Mouse (Mus musculus) heart, adult 2 months (tissue): Measurements from ENCODE around the gene Pfdn5.

Source experiments
- CTCF ChIP-seq: fragments of 200-600 bp; IDR thresholded peaks from 2 replicates; pipeline ENCODE4 v1.8.1; 2022; ENCODE audit warnings: antibody characterized with exemption, mild to moderate bottlenecking, moderate library complexity
- EP300 ChIP-seq: fragments of 200-500 bp; IDR thresholded peaks from 2 replicates; pipeline ENCODE4 v1.6.1; 2011; ENCODE audit warnings: low read depth, low read length, control low read depth; ENCODE audit not compliant: insufficient read depth

DNA sequence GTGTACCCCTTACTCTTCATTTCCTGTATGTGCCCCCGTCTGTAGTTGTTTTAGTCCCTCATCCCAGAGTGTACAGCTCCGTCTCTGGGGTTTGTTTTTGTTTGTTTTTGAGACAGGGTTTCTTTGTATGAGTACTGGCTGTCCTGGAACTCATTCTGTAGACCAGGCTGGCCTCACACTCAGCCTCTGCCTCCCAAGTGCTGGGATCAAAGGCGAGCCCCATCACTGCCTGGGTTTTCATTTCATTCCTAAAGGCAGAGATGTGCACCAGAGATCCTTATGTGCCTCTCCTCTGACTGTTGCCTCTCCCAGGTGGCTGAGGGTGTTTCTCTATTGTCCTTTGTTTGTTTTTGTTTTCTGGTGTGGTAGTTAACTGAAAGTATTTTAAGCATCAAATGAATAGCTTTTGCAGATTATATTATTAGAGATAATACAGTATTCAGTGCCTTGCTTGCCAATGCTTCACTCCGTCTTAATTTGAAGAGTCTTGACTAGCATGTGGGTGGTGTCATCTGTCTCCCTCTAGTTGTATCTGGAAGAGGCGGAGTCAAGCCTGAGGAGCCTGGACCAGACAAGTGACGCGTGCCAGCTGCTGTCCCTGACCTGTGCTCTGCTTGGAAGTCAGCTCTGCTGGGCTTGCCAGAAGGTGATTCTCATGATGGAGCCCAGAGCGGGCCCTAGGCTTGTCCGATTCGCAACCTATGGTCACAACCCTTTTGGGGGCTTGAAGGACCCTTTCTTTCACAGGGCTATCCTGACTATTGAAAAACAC lies 15.7 kb upstream of the Pfdn5 start:
- TF ChIP-seq CTCF (no peak), EP300 (peak; percentile 43; the same call in 1 of the 2 replicates)
